Mouse (Mus musculus): Measurements from ENCODE around the gene BC037034. TPM values are rescaled to one million over a fixed set of nuclear protein-coding genes. Genes with fewer than 3 reads are reported as not detected.

Gene BC037034
- total and polyA plus RNA-seq, 3 experiments: 4.5 to 15.4 (median 11.2) TPM

- Histone ChIP-seq H3K4me1 (ENCODE audit: control insufficient read depth in 1 of 2, insufficient read depth in 2 of 2) (peaks cover 0 to 12% of the 10 kb centered on the region in 2 experiments; a peak in 2 of 4 replicates), H3K9ac (ENCODE audit: insufficient read depth, low read depth) (no peak overlapping the region), H3K9me3 (replicated peaks; ENCODE audit: low read length) (no peaks in the 10 kb centered on the region), H3K36me3 (replicated peaks in 1 of 2; ENCODE audit: control insufficient read depth in 1 of 2, insufficient read depth in 1 of 2, low read length in 1 of 2) (no peaks in the 10 kb centered on the region), H3K79me2 (replicated peaks; ENCODE audit: control insufficient read depth, extremely low read depth, insufficient read depth, poor library complexity, severe bottlenecking) (no peaks in the 10 kb centered on the region), H3K27me3 (replicated peaks) (no peaks in the 10 kb centered on the region), H3K27ac (ENCODE audit: insufficient read depth, low read depth) (no peak overlapping the region), H3K4me2 (ENCODE audit: insufficient read depth, low read depth, poor library complexity, severe bottlenecking) (no peak overlapping the region), H3K4me3 (replicated peaks in 1 of 3; ENCODE audit: low read depth in 2 of 3, low read length in 2 of 3, poor library complexity in 1 of 3) (no peak overlapping the region)
- dilution Hi-C loops (cut with MboI; ENCODE audit: extremely low pct_ligation_motif_present, extremely low pct_unique_long_range_greater_than_20kb, low sequenced_read_pairs) (no loop called here), in situ Hi-C loops (cut with MboI; ENCODE audit: low pct_ligation_motif_present, low pct_unique_long_range_greater_than_20kb, low sequenced_read_pairs) (no loop called here)
- no peak for DNase-seq (ENCODE audit: extremely low read depth)
- no peak for TF ChIP-seq ETS1 (conservative IDR thresholded peaks at IDR 0.05; ENCODE audit: low read depth, low read length)
- TF ChIP-seq ELF1 (IDR thresholded peaks at IDR 0.05; ENCODE audit: low read depth, low read length): no peak
- no peak for TF ChIP-seq POLR2A (IDR thresholded peaks at IDR 0.05; ENCODE audit: low read depth, low read length)
- TF ChIP-seq JUND (conservative IDR thresholded peaks at IDR 0.05; ENCODE audit: low read depth, low read length): no peak
- no peak for TF ChIP-seq TCF12 (IDR thresholded peaks at IDR 0.05; ENCODE audit: low read depth, low read length)
- TF ChIP-seq SMC3 (IDR thresholded peaks at IDR 0.05; ENCODE audit: low read depth, low read length): no peak
- TF ChIP-seq CHD1 (IDR thresholded peaks at IDR 0.05; ENCODE audit: low read depth, low read length): no peak
- TF ChIP-seq NELFE (IDR thresholded peaks at IDR 0.05; ENCODE audit: low read depth, low read length): no peak
- no peak for TF ChIP-seq MAFK (IDR thresholded peaks at IDR 0.05; ENCODE audit: insufficient replicate concordance, low read length)
- no peak for TF ChIP-seq MEF2A (IDR thresholded peaks at IDR 0.05; ENCODE audit: borderline replicate concordance, low read depth, low read length)
Measured at GRCm38 (mm10) chr5:138223287-138223686, 40.5 kb downstream of the BC037034 start.

- no peaks in the 10 kb centered on the region for H3K79me2 ChIP-seq (replicated peaks; ENCODE audit: control insufficient read depth, extremely low read depth, insufficient read depth, poor library complexity, severe bottlenecking)
- H3K9ac ChIP-seq (ENCODE audit: insufficient read depth, low read depth): no peak overlapping the region
- dilution Hi-C loops (cut with MboI; ENCODE audit: extremely low pct_ligation_motif_present, extremely low pct_unique_long_range_greater_than_20kb, low sequenced_read_pairs) (no loop called here), in situ Hi-C loops (cut with MboI; ENCODE audit: low pct_ligation_motif_present, low pct_unique_long_range_greater_than_20kb, low sequenced_read_pairs) (no loop called here)
- H3K4me2 ChIP-seq (ENCODE audit: insufficient read depth, low read depth, poor library complexity, severe bottlenecking): no peak overlapping the region
- peaks cover 3% of the 10 kb centered on the region for H3K9me3 ChIP-seq (replicated peaks; ENCODE audit: low read length)
- DNase-seq (ENCODE audit: extremely low read depth): peak; percentile 70
- H3K4me3 ChIP-seq (replicated peaks in 1 of 3; ENCODE audit: low read depth in 2 of 3, low read length in 2 of 3, poor library complexity in 1 of 3): no peak overlapping the region
- H3K36me3 ChIP-seq (replicated peaks in 1 of 2; ENCODE audit: control insufficient read depth in 1 of 2, insufficient read depth in 1 of 2, low read length in 1 of 2): no peaks in the 10 kb centered on the region
- H3K27ac ChIP-seq (ENCODE audit: insufficient read depth, low read depth): no peak overlapping the region
- no peaks in the 10 kb centered on the region for H3K27me3 ChIP-seq (replicated peaks)
- TF ChIP-seq RAD21 (IDR thresholded peaks at IDR 0.05; ENCODE audit: low read depth, low read length): peak; percentile 85
- peak; percentile 65 for TF ChIP-seq SMC3 (IDR thresholded peaks at IDR 0.05; ENCODE audit: low read depth, low read length)
- peak; percentile 64 to 87 for TF ChIP-seq CTCF (conservative IDR thresholded peaks at IDR 0.05 in 1 of 2, IDR thresholded peaks at IDR 0.05 in 1 of 2; ENCODE audit: low read depth in 2 of 2, low read length in 2 of 2)
- TF ChIP-seq IRF4 (IDR thresholded peaks at IDR 0.05; ENCODE audit: low read depth, low read length): peak; percentile 63
- TF ChIP-seq POLR2AphosphoS2 (IDR thresholded peaks at IDR 0.05; ENCODE audit: low read depth, low read length): no peak
- TF ChIP-seq TBP (conservative IDR thresholded peaks at IDR 0.05; ENCODE audit: low read depth, low read length): no peak
- TF ChIP-seq USF1 (IDR thresholded peaks at IDR 0.05; ENCODE audit: low read depth, low read length): no peak
- H3K4me1 ChIP-seq (ENCODE audit: control insufficient read depth in 1 of 2, insufficient read depth in 2 of 2): peaks cover 0 to 7% of the 10 kb centered on the region in 2 experiments; a peak in 2 of 4 replicates
Measured at GRCm38 (mm10) chr5:138222111-138222510, 41.7 kb downstream of the BC037034 start.

All from CH12.LX (cell line).